Mouse (Mus musculus) monocyte, adult 5-6 weeks (primary cell): ENCODE data around the gene Dazap1. TPM values are rescaled to one million over a fixed set of nuclear protein-coding genes. Genes with fewer than 3 reads are reported as not detected.
A peak's percentile ranks its signal among the peaks of the same experiment; 100 is the strongest.
"Not testable (repeated sequence)": the region's sequence is repeated elsewhere in the genome, so short reads cannot be mapped to it uniquely, and the experiment has no call there.

ENCODE experiments used
- ATAC-seq: fragments of 153-309, 156-312 bp; replicated peaks from 2 replicates; pipeline ENCODE4 v1.8.0; 2017; ENCODE audit warnings: mild to moderate bottlenecking; ENCODE audit not compliant: low TSS enrichment, insufficient number of reproducible peaks, severe bottlenecking, poor library complexity, low FRiP score
- total RNA-seq: library from RNA; stranded (forward); fragments of 200-1000, 200-491, 200-594 nt; gene quantifications from 3 replicates; pipeline ENCODE4 v1.2.3, GENCODE M21; 2017

The Dazap1 gene
- total RNA-seq = 85.1 to 132 TPM (median 92.5 TPM) in 3 replicates

- peak; percentile 18 for ATAC-seq
Observed at GRCm38 (mm10) chr10:80260642-80261584, at the start of gene Dazap1, which contains the start of gene Gamt. TSS of gene Dazap1 (plus strand) at chr10:80261486. TSS of gene Gamt (minus strand) at chr10:80261012.

- not testable (repeated sequence) for ATAC-seq
Observed at GRCm38 (mm10) chr10:80211547-80212103, 49.7 kb upstream of the Dazap1 start.

- ATAC-seq = peak; percentile 53; the same call in 1 of the 2 replicates
Observed at GRCm38 (mm10) chr10:80215048-80215772, 46.1 kb upstream of the Dazap1 start.

- ATAC-seq = no peak
Observed at GRCm38 (mm10) chr10:80220676-80221075, 40.6 kb upstream of the Dazap1 start.

GRCm38 (mm10) chr10:80223137-80223536 is 38.1 kb upstream of the Dazap1 start:
- 0 out of 2 replicates have a peak, but pooled peaks have one; percentile 47 for ATAC-seq

GRCm38 (mm10) chr10:80226071-80226415 is 35.2 kb upstream of the Dazap1 start:
- ATAC-seq = no peak

- ATAC-seq = peak; percentile 94
Observed at GRCm38 (mm10) chr10:80226416-80227165, 34.7 kb upstream of the Dazap1 start, which contains the start of gene Mum1. TSS of gene Mum1 (plus strand) at chr10:80226434.

GRCm38 (mm10) chr10:80227166-80227539 is 34.1 kb upstream of the Dazap1 start:
- no peak for ATAC-seq

GRCm38 (mm10) chr10:80227877-80228775 is 33.2 kb upstream of the Dazap1 start:
- no peak for ATAC-seq

- no peak for ATAC-seq
Observed at GRCm38 (mm10) chr10:80236145-80236825, 25.0 kb upstream of the Dazap1 start.

GRCm38 (mm10) chr10:80237020-80237419 is 24.3 kb upstream of the Dazap1 start:
- ATAC-seq = no peak

- ATAC-seq = no peak
Observed at GRCm38 (mm10) chr10:80238306-80238705, 23.0 kb upstream of the Dazap1 start.

- no peak for ATAC-seq
Observed at GRCm38 (mm10) chr10:80239791-80240190, 21.5 kb upstream of the Dazap1 start.

GRCm38 (mm10) chr10:80242088-80242487 is 19.2 kb upstream of the Dazap1 start:
- no peak for ATAC-seq

GRCm38 (mm10) chr10:80242607-80243006 is 18.7 kb upstream of the Dazap1 start:
- no peak for ATAC-seq

GRCm38 (mm10) chr10:80244791-80245399 is 16.4 kb upstream of the Dazap1 start:
- 0 out of 2 replicates have a peak, but pooled peaks have one; percentile 23 for ATAC-seq

GRCm38 (mm10) chr10:80245600-80245999 is 15.7 kb upstream of the Dazap1 start:
- ATAC-seq = peak; percentile 25; the same call in 1 of the 2 replicates
